Mouse (Mus musculus): ENCODE data around the gene Defb43. TPM values are rescaled to one million over a fixed set of nuclear protein-coding genes. Genes with fewer than 3 reads are reported as not detected.

Gene Defb43
- not detected in 2 replicates for total RNA-seq (2014; fragmentation: Nextera tagmentation)
- total RNA-seq (2017) = not detected in 2 replicates

- ATAC-seq (replicated peaks; ENCODE audit: poor library complexity, severe bottlenecking) = no peak
Measured at GRCm38 (mm10) chr14:63011471-63011870, at the start of gene Defb43. TSS of gene Defb43 (plus strand) at chr14:63011771.

DNA sequence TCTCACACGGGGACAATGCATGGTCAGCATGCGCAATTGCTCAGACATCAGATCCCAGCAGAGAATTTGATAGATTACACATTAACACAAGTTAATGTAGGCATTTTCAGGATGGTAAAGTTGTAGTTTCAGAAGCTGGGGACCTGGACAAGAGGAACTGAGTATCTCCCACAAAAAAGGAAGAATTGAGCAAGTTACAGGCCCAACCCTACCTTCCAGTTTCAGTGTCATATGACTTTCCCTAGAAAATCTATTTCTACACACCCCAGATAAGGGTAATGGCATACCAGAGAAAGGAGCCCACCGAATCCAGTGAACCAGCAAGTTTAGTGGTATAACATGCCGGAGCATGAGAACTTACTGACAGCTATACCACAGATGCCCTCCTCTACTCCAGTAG lies 47.9 kb upstream of the Defb43 start:
- ATAC-seq (replicated peaks; ENCODE audit: poor library complexity, severe bottlenecking) = peak; percentile 82

GRCm38 (mm10) chr14:62965342-62965741 lies 46.2 kb upstream of the Defb43 start:
- ATAC-seq (replicated peaks; ENCODE audit: poor library complexity, severe bottlenecking) = no peak

GRCm38 (mm10) chr14:62965811-62966520 lies 45.6 kb upstream of the Defb43 start:
- ATAC-seq (replicated peaks; ENCODE audit: poor library complexity, severe bottlenecking) = no peak

GRCm38 (mm10) chr14:62975046-62975445 lies 36.5 kb upstream of the Defb43 start:
- ATAC-seq (replicated peaks; ENCODE audit: poor library complexity, severe bottlenecking) = peak; percentile 37; the same call in 1 of the 2 replicates

GRCm38 (mm10) chr14:62979815-62980214 lies 31.8 kb upstream of the Defb43 start:
- ATAC-seq (replicated peaks; ENCODE audit: poor library complexity, severe bottlenecking) = peak; percentile 85

DNA sequence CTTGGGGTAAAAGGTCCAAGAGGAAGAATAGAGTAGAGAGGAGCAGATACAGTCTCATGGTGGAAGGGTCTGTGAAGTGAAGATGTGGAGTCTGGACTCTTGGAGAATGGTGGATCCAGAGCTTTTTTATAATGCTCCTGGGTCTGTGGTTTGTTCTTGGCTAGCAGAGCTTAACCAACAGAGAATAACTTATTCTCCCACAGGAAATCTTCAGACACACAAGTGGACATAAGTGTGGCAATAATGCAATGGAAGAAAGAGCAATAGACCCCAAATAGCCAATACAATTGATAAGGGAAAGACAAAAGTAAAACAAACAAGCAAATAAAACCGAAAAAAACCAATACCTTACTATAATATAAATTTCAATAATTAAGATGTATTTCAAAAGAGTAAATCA lies 27.2 kb upstream of the Defb43 start, which contains the start of gene Defb48:
TSS of gene Defb48 (minus strand) at position 101 of the 400 bp plus-strand sequence.
- no peak for ATAC-seq (replicated peaks; ENCODE audit: poor library complexity, severe bottlenecking)

DNA sequence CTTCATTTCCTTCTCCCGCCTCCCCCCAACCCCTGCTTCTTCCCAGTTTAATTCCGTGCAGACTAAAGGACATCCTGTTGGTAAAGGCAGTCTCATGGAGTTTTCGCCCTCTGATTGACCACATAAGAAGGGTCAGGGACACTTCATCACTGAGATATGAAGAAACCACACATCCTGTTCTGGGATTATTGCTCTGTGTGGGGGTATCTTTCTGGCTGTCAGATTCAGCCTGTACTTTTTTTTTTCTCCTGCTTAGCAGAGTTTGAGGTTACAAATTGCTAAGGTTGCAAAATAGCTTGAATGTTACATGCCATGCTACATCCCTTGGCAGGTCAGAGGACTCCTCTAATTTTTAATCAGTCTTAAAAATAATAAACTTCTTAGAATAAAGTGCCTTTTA lies 20.3 kb upstream of the Defb43 start:
- ATAC-seq (replicated peaks; ENCODE audit: poor library complexity, severe bottlenecking) = peak; percentile 53

DNA sequence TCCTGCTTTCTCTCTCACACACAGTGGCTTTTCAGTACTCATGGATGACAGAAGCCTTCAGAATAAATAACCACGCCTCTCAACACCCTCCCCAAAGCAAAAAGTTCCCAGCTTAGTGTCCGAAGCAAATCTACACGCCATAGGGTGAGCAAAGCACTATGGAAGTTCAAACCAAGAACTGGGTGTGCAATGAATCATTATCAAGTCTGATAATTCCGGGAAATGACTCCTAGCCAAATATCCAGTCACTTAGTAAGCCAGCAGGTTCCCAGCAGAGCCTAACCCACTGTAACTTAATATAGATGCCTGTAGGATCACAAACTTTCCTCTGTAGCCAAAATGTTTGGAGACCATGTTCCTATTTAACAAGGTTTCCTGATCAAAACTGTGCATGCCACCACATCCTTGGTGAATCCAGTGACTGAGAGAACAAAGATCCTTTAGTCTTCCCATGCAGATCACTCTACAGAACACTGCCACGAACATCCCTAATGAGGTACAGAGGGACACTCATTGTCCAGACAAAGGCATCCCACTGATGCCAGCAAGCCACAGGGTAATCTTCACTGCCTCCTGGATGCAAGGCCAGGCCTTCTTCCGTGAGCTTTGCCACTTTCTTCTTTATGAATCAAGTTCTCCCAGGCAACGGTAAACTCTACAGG lies 19.6 kb upstream of the Defb43 start:
- ATAC-seq (replicated peaks; ENCODE audit: poor library complexity, severe bottlenecking) = no peak

DNA sequence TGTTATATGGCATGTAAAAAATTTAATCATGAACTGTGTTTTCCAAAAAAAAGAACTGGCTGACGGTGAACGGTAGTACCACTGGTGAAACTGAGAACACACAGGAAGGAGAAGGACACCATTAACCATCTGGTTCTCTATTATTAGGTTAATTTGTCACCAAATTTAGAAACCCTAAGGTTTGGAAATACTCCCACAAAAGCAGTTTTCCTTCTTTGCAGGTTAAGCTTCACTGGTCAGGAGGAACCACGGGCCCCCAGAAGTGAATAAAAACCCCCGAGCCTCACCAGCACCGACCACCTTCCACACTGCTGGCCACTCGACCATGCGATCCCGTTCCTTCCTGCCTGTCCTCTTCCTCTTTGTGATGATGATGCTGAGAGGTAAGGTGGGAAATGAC lies 13.8 kb upstream of the Defb43 start, which contains the start of gene Defb47:
TSS of gene Defb47 (plus strand) at position 301 of the 400 bp plus-strand sequence.
- no peak for ATAC-seq (replicated peaks; ENCODE audit: poor library complexity, severe bottlenecking)

DNA sequence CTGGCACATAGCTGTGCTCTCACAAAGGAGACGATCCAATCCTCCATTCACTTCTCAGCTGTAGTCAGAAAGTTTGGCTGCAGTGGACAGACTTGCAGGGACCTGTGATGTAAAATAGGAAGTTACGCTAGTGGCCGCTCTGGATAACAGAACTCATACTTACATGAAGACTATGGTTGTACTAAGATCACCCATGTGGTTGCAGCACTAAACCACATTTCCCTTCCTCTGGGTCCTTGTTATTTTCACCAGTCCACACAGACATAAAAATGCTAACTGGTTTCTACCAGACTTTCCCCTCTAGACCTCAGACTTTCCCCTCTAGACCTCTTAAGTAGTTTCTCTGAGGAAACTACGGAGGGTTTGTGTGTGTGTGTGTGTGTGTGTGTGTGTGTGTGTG lies 12.6 kb upstream of the Defb43 start:
- ATAC-seq (replicated peaks; ENCODE audit: poor library complexity, severe bottlenecking) = peak; percentile 90

GRCm38 (mm10) chr14:63002588-63002987 lies 9.0 kb upstream of the Defb43 start:
- no peak for ATAC-seq (replicated peaks; ENCODE audit: poor library complexity, severe bottlenecking)

DNA sequence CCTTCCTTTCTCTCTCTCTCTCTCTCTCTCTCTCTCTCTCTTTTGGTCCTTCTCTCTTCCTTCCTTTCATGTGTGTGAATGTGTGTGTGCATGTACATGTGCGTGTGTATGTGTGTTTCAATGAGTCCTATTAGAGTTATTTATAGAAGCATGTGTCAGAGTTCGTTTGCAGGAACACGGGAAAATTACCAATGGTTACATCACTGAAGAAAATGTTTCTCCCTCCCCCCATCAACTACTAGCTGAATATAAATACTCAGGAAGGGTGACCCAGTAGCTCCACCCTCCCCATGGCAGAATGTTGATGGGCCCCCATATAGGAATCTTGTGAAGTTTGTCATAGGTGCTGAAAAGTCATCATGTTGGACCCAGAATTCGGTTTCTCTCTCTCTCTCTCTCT lies 1.5 kb downstream of the Defb43 start:
- ATAC-seq (replicated peaks; ENCODE audit: poor library complexity, severe bottlenecking) = no peak

DNA sequence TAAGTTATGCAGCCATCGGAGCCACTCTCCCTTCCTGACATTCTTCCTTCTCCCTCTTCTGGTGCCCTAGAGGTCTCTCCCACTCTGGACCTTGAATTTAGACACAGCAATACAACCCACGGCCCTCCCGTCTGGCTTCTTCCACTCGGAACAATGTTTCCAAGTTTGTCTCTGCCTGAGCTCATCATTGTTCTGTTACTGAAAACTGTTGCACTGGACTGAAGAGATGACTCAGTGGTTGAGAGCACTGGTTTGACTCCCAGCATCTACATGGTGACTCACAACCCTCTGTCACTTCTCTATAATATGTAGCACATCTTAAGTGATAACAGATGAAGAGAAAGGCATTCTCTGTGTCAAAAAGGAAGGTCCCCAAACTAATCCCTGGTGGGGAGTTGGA lies 3.1 kb downstream of the Defb43 start:
- ATAC-seq (replicated peaks; ENCODE audit: poor library complexity, severe bottlenecking) = no peak

GRCm38 (mm10) chr14:63020524-63021156 lies 9.1 kb downstream of the Defb43 start:
- no peak for ATAC-seq (replicated peaks; ENCODE audit: poor library complexity, severe bottlenecking)

- ATAC-seq (replicated peaks; ENCODE audit: poor library complexity, severe bottlenecking) = no peak
Measured at GRCm38 (mm10) chr14:63046691-63047090, 35.1 kb downstream of the Defb43 start, which contains the start of gene Defb42. TSS of gene Defb42 (plus strand) at chr14:63046991.

- ATAC-seq (replicated peaks; ENCODE audit: poor library complexity, severe bottlenecking) = no peak
Measured at GRCm38 (mm10) chr14:63049910-63050370, 38.4 kb downstream of the Defb43 start, which contains the start of gene Defb30. TSS of gene Defb30 (minus strand) at chr14:63049960.

GRCm38 (mm10) chr14:63050769-63051168 lies 39.2 kb downstream of the Defb43 start:
- peak; percentile 77 for ATAC-seq (replicated peaks; ENCODE audit: poor library complexity, severe bottlenecking)

DNA sequence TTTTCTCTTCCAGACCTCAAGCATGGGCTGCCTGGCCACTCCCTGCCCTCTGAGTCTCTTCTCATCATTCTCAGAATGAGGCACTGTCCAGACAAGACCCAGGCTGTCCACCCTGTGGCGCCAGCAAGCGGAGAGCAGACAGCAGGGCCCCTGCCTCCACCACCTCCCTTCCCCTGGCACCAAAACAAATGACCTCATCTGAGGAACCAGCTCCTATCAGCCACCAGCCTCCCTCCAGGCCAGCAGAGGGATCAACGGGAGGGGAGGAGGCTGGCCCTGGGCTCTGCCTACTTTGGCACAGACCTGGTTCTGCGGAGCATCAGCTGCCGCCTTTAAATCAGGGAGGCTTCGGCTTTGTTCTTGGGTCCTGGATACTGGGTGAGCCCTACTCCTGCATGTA lies 43.2 kb downstream of the Defb43 start:
- 0 out of 2 replicates have a peak, but pooled peaks have one; percentile 14 for ATAC-seq (replicated peaks; ENCODE audit: poor library complexity, severe bottlenecking)

DNA sequence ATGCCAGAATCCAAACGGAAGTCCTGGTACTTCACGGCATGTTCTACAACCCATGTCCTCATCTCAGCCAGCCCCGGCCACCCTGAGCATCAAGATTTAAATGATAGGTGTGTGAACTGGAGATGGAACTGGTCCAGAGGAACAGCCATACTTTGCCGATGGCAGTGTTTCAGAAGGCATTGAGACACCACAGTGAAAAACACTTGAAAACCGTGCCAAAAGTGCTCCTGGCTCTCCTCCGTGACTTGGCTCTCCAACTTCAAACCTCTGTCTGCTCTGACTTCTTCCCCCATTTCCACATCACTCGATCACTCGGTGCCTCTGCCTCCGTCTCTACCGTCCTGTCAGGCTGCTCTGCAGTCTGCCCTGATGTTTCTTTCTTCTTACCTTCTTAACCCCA lies 48.8 kb downstream of the Defb43 start:
- ATAC-seq (replicated peaks; ENCODE audit: poor library complexity, severe bottlenecking) = no peak

DNA sequence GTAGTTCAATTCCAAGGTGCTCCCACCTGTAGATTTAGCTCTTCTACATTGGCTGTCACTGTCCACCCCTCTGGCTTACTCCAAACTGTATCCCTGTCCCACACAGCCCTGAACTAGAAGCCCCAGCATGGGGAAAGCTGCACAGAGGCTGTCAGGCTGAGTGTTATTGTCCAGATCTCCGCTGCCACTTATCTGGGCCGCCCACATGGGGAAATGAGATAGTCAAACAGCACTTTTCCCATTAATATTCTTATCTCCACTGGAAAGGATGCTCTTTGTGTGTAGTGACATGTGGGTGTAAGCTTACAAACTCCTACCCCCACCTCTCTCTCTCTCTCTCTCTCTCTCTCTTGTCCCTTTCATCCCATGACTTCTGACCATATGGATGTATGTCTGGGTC lies 50.6 kb downstream of the Defb43 start:
- no peak for ATAC-seq (replicated peaks; ENCODE audit: poor library complexity, severe bottlenecking)
